Mouse (Mus musculus): ENCODE results near the gene Reg3b. TPM values are rescaled to one million over a fixed set of nuclear protein-coding genes. Genes with fewer than 3 reads are reported as not detected.
A peak's percentile ranks its signal among the peaks of the same experiment; 100 is the strongest.
"Not testable (repeated sequence)": the region's sequence is repeated elsewhere in the genome, so short reads cannot be mapped to it uniquely, and the experiment has no call there.

The Reg3b gene
- not detected in 2 replicates for polyA plus RNA-seq (2016; fragmentation: Nextera tagmentation; extraction: Ambion mirVana)

DNA sequence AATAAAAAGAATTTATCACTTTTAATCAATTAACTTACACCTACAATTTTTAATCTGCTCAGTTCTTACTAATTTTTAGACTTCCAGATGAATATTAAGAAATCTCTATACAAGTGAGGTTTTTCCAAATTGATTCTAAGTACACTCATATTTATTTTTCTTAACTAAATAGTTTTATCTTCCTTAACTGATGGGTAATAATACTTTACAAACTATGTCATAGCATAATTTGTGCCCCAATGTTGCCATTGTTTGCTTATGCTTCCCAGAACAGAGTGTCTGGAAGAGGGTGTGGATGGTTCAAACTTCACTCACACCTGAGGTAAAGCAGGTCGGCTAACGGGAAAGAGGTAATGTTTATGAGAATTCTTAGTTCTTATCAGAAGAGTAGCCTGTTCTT lies at the start of gene Reg3b:
TSS of gene Reg3b (plus strand) at position 301 of the 400 bp plus-strand sequence.
- no peak for DNase-seq (ENCODE audit: low spot score)
- Histone ChIP-seq H3K27ac (replicated peaks) (no peak within 1 kb of the TSS), H3K4me1 (no peaks in the 10 kb centered on the region), H3K36me3 (replicated peaks) (no peaks in the 10 kb centered on the region), H3K9me3 (no peaks in the 10 kb centered on the region), H3K27me3 (replicated peaks; ENCODE audit: low read depth, poor library complexity, severe bottlenecking) (no peaks in the 10 kb centered on the region), H3K4me3 (no peak within 1 kb of the TSS)
- 92% methylated on average over 2 of the region's 2 CpGs for WGBS

DNA sequence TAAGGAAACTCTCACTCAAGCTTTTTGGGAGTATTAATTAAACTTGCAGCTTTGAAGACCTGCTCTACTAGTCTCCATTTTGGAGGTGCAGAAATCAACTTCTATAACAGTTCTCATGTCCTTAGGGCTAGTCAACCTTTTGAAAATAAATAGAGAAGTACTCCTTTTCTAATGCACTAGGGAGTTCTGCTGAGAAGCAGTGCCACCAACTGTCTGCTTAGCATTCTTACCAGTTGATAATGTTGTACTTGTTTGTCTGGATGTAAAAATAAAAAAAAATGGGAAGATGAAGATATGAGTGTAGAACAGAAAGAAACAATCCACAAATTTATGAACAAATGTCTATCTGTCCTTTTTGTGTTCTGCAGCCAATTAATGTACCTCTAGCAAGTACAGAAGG lies 42.7 kb upstream of the Reg3b start:
- no peaks in the 10 kb centered on the region for H3K36me3 ChIP-seq (replicated peaks)
- DNase-seq (ENCODE audit: low spot score), result no peak
- H3K4me1 ChIP-seq, result peaks cover 3% of the 10 kb centered on the region; the same call in 1 of the 2 replicates
- no peaks in the 10 kb centered on the region for H3K9me3 ChIP-seq
- no peaks in the 10 kb centered on the region for H3K27me3 ChIP-seq (replicated peaks; ENCODE audit: low read depth, poor library complexity, severe bottlenecking)
- H3K4me3 ChIP-seq, result no peak overlapping the region
- H3K27ac ChIP-seq (replicated peaks), result no peak overlapping the region

DNA sequence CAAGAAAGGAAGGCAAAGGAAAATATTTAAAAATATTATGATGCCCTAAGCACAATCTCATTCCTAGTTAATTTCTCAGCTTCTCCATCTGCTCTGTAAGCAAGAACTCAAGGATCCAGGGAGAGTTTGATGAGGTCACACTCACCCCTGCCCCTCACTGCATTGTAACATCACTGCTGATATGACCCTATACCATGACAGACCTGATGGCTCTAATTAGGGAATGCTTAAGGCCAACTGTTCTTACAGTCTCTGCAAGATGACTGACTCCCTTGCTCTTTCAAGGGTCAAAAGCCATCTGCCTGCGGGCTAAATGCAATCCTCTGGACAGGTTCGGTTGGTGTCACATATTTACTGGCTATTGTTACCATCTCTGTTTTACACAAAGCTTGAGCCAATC lies 41.3 kb upstream of the Reg3b start:
- 29% methylated on average over 2 of the region's 2 CpGs for WGBS
- no peak overlapping the region for H3K4me3 ChIP-seq

DNA sequence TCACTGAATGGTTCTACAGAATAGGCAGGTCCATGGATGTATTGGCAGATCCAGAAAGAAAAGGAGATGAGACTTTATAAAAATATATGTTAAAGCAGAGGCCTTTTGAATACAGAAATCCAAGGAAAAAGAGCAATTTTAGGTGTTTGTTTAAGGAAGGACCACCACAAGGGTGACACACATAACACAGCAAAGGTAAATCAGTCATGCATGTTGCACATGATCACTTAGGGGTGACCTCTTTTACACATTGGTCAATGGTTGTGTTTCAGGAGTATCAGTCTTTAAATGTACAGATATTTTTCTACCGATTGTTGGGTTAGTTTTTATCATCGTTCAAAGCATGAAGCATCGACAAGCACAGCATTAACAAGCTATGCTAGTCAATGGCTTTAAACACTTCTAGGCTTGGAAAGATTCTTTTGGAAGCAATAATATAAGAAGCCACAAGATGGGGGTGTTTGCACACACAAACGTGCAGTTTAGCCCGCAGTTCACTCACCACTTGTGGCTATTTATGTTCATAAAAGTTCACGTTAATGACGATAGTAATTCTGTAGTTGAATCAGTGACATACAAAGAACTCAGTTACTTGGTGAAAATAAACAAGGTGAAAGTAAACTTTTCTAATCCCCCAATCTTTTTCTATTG lies 38.4 kb upstream of the Reg3b start:
- H3K27me3 ChIP-seq (replicated peaks; ENCODE audit: low read depth, poor library complexity, severe bottlenecking), result no peaks in the 10 kb centered on the region
- H3K9me3 ChIP-seq, result no peaks in the 10 kb centered on the region
- H3K4me3 ChIP-seq, result no peak overlapping the region
- WGBS, result 44% methylated on average over 7 of the region's 7 CpGs
- no peak overlapping the region for H3K27ac ChIP-seq (replicated peaks)
- peak; percentile 9 for DNase-seq (ENCODE audit: low spot score)
- H3K36me3 ChIP-seq (replicated peaks), result no peaks in the 10 kb centered on the region
- peaks cover 3% of the 10 kb centered on the region; the same call in 1 of the 2 replicates for H3K4me1 ChIP-seq

More for the DNA sequence above, 41.3 kb upstream of the Reg3b start:
- peaks cover 3% of the 10 kb centered on the region; the same call in 1 of the 2 replicates for H3K4me1 ChIP-seq
- H3K27ac ChIP-seq (replicated peaks), result no peak overlapping the region
- H3K36me3 ChIP-seq (replicated peaks), result no peaks in the 10 kb centered on the region
- no peaks in the 10 kb centered on the region for H3K27me3 ChIP-seq (replicated peaks; ENCODE audit: low read depth, poor library complexity, severe bottlenecking)
- peak; percentile 8 for DNase-seq (ENCODE audit: low spot score)
- no peaks in the 10 kb centered on the region for H3K9me3 ChIP-seq

DNA sequence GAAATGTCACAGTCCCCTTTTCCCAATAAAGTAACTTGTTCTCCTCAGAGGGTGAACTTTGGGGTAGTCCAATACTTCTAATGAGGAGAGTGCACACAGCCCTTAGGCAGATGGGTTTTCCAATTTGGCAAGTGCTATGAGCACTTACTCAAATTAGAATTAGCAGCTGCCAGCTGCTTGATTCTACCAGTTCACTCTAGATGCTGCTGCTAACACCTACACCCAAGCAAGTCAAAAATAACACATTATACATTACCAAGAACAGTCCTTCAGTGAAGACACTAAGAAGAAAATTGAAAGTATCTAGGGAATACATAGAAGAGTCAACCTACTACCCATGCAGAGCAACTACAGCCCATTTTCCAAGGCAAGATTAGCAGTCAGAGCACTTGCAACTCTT lies 30.2 kb upstream of the Reg3b start:
- no peaks in the 10 kb centered on the region for H3K4me1 ChIP-seq
- no peak overlapping the region for H3K27ac ChIP-seq (replicated peaks)
- DNase-seq (ENCODE audit: low spot score), result no peak
- H3K27me3 ChIP-seq (replicated peaks; ENCODE audit: low read depth, poor library complexity, severe bottlenecking), result no peaks in the 10 kb centered on the region
- H3K36me3 ChIP-seq (replicated peaks), result no peaks in the 10 kb centered on the region
- no peaks in the 10 kb centered on the region for H3K9me3 ChIP-seq
- H3K4me3 ChIP-seq, result no peak overlapping the region

DNA sequence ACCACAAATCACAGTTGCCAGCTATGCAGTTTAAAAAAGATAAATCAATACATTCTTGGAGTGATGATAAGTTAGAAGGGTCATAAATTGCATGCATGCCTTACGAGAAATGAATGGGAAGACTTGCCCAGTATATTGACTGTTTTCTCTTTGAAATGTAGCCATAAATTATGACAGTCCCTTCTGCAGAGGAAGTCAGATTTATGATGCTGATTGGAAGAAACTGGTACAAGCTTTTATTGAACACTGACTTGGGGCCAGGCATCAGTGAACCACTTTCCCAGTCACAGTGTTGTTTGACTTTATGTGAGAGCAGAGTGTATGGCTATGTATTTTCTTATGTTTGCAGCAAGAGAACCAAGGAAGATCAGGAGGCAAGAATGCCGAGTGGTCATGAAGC lies 28.8 kb upstream of the Reg3b start:
- H3K36me3 ChIP-seq (replicated peaks), result no peaks in the 10 kb centered on the region
- no peaks in the 10 kb centered on the region for H3K9me3 ChIP-seq
- no peak overlapping the region for H3K4me3 ChIP-seq
- no peaks in the 10 kb centered on the region for H3K4me1 ChIP-seq
- WGBS, result 92% methylated on average over 2 of the region's 2 CpGs
- no peak for DNase-seq (ENCODE audit: low spot score)
- H3K27ac ChIP-seq (replicated peaks), result no peak overlapping the region
- no peaks in the 10 kb centered on the region for H3K27me3 ChIP-seq (replicated peaks; ENCODE audit: low read depth, poor library complexity, severe bottlenecking)

DNA sequence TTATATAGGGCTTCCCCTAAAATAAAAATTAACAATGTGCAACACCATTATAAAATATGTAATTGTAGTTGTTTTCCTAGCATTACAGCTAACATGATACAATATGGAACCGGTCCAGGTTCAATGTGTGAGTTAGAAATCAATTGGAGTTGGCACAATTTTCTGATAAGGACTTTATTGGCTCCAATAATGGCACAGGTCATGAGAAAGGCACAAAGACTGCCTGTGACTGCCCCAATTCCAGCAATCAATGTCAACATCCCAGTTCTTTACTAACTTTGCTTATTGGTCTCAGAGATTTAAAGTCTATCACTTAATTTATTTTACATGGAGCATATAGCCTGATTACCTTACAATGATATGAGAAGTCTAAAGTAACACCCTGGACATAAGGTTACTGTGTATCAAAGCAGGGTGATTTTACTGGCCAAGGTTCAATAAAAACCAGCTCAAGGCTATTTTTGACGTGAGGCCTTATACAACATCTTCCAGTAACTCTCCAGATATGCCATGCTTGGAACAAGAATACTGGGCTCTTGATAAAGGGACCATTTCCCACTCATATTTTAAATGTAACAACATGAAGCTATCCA lies 8.4 kb upstream of the Reg3b start:
- Histone ChIP-seq H3K36me3 (replicated peaks) (no peaks in the 10 kb centered on the region), H3K27me3 (replicated peaks; ENCODE audit: low read depth, poor library complexity, severe bottlenecking) (no peaks in the 10 kb centered on the region), H3K4me3 (no peak overlapping the region), H3K27ac (replicated peaks) (no peak overlapping the region), H3K9me3 (no peaks in the 10 kb centered on the region), H3K4me1 (no peaks in the 10 kb centered on the region)
- DNase-seq (ENCODE audit: low spot score), result no peak
- 71% methylated on average over 2 of the region's 2 CpGs for WGBS

DNA sequence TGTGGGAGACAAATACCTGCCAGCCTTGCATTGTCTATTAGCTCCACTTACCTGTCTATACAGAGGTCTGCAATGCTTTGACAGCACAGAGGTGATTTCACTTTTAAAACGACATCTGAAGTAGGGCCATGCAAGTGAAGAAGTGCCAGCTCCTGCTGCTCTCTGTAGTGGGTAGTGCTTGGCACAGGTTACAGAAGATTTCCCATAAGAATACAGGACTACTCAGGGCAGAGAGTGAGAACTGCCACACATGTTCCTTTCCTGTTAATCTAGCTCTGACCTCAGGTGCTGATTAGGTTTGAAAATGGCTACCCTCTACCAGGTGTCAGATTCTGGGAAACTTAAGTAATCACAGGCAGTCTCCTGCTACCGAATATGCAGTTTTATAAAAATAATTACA lies 8.3 kb downstream of the Reg3b start, which contains the start of gene Reg3d:
TSS of gene Reg3d (minus strand) at position 101 of the 400 bp plus-strand sequence.
- Histone ChIP-seq H3K36me3 (replicated peaks) (no peaks in the 10 kb centered on the region), H3K4me3 (no peak within 1 kb of the TSS), H3K4me1 (no peaks in the 10 kb centered on the region), H3K27ac (replicated peaks) (no peak within 1 kb of the TSS), H3K9me3 (no peaks in the 10 kb centered on the region), H3K27me3 (replicated peaks; ENCODE audit: low read depth, poor library complexity, severe bottlenecking) (no peaks in the 10 kb centered on the region)
- no peak for DNase-seq (ENCODE audit: low spot score)
- WGBS, result 76% methylated on average over 2 of the region's 2 CpGs

DNA sequence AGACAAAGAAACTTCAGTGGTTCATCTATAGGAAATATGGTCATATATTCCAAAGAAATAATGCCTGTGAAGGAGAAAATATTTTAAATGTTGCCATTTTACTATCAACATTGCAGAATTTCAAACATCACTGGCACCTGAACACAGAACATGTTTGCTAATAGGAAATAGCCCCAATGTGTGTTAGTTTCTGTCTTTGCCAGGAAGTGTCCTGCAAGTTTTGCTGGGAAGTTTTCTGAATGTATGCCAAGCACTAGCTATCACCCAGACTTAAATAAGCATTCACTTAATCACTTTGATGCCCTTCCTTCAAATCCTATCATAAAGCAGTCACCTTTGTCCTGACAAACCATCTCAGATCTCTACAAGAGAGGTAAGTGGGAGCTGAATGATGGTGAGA lies 10.0 kb downstream of the Reg3b start, which contains the start of gene Reg3a:
TSS of gene Reg3a (plus strand) at position 301 of the 400 bp plus-strand sequence.
- H3K4me3 ChIP-seq, result no peak within 1 kb of the TSS
- H3K4me1 ChIP-seq, result no peaks in the 10 kb centered on the region
- no peak within 1 kb of the TSS for H3K27ac ChIP-seq (replicated peaks)
- no peak for DNase-seq (ENCODE audit: low spot score)
- no peaks in the 10 kb centered on the region for H3K9me3 ChIP-seq
- H3K27me3 ChIP-seq (replicated peaks; ENCODE audit: low read depth, poor library complexity, severe bottlenecking), result no peaks in the 10 kb centered on the region
- no peaks in the 10 kb centered on the region for H3K36me3 ChIP-seq (replicated peaks)

DNA sequence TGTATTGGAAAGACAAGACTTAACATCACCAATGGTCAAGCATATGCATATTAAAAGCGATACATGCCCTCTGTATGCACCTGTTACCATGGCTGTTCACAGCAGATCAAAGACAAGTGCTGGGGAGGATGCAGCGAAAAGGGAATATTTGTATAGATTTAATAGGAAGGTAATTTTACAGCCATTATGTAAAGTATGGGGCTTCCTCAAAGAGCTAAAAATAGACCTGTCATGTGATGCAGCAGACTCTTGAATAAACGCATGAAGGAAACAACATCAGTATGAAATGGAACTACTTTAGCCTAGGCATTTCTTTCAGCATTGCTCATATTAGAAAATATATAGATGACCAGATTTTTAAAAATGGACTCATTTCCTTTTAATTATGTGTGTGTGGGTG lies 15.2 kb downstream of the Reg3b start:
- no peak overlapping the region for H3K4me3 ChIP-seq
- no peaks in the 10 kb centered on the region for H3K27me3 ChIP-seq (replicated peaks; ENCODE audit: low read depth, poor library complexity, severe bottlenecking)
- no peaks in the 10 kb centered on the region for H3K36me3 ChIP-seq (replicated peaks)
- no peaks in the 10 kb centered on the region for H3K9me3 ChIP-seq
- 89% methylated on average over 3 of the region's 3 CpGs for WGBS
- H3K4me1 ChIP-seq, result no peaks in the 10 kb centered on the region
- no peak overlapping the region for H3K27ac ChIP-seq (replicated peaks)
- no peak for DNase-seq (ENCODE audit: low spot score)

DNA sequence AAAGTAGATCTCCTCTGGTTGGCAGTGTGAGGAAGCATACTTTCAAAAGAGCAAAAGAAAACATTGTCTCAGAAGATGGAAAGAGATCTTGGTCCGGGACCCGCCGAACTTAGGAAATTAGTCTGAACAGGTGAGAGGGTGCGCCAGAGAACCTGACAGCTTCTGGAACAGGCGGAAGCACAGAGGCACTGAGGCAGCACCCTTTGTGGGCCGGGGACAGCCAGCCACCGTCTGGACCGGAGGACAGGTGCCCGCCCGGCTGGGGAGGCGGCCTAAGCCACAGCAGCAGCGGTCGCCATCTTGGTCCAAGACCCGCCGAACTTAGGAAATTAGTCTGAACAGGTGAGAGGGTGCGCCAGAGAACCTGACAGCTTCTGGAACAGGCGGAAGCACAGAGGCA lies 24.9 kb downstream of the Reg3b start, which contains the start of gene Reg2:
TSS of gene Reg2 (plus strand) at position 301 of the 400 bp plus-strand sequence.
- H3K27me3 ChIP-seq (replicated peaks; ENCODE audit: low read depth, poor library complexity, severe bottlenecking); H3K4me3 ChIP-seq; H3K9me3 ChIP-seq; DNase-seq (ENCODE audit: low spot score); H3K27ac ChIP-seq (replicated peaks); H3K4me1 ChIP-seq; H3K36me3 ChIP-seq (replicated peaks): not testable (repeated sequence)
- over 99% methylated on average over 5 of the region's 17 CpGs for WGBS

DNA sequence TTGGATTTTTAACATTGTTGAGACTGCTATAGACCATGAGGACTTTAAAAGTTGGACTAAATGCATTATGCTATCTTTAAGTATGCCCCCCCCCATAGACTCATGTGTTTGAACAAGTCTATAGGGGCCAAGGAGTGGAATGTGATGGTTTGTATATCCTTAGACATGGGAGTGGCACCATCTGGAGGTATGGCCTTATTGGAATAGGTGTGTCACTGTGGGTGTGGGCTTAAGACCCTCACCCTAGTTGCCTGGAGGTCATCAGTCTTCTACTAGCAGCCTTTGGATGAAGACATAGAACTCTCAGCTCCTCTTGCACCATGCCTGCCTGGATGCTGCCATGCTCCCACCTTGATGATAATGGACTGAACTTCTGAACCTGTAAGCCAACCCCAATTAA lies 52.0 kb downstream of the Reg3b start, which contains the start of gene Reg1:
TSS of gene Reg1 (plus strand) at position 301 of the 400 bp plus-strand sequence.
- not testable (repeated sequence) for H3K9me3 ChIP-seq; H3K4me3 ChIP-seq; H3K27ac ChIP-seq (replicated peaks); H3K4me1 ChIP-seq; H3K27me3 ChIP-seq (replicated peaks; ENCODE audit: low read depth, poor library complexity, severe bottlenecking); DNase-seq (ENCODE audit: low spot score); H3K36me3 ChIP-seq (replicated peaks)

All from embryonic facial prominence, embryonic 10.5 days (tissue).